Mouse (Mus musculus): Measurements from ENCODE around the gene Glod4.

Gene Glod4

GRCm38 (mm10) chr11:76081048-76081640 is 162.4 kb downstream of the Glod4 start:
- no peak for DNase-seq

- no peak for DNase-seq
Measured at GRCm38 (mm10) chr11:76080293-76080692, 163.2 kb downstream of the Glod4 start.

- no peak for DNase-seq
Measured at GRCm38 (mm10) chr11:76077341-76077740, 166.2 kb downstream of the Glod4 start.

- no peak for DNase-seq
Measured at GRCm38 (mm10) chr11:76074296-76075093, 169.0 kb downstream of the Glod4 start.
